Mouse (Mus musculus): Measurements from ENCODE around the gene Pak4.

GRCm38 (mm10) chr7:28583570-28584344, 14.2 kb downstream of the Pak4 start:
- TF ChIP-seq CTCF (IDR thresholded peaks at IDR 0.05; ENCODE audit: borderline replicate concordance, extremely low read depth, insufficient read depth, insufficient read length) (no peak), POLR2A (IDR thresholded peaks at IDR 0.05; ENCODE audit: borderline replicate concordance, extremely low read depth, insufficient read depth, insufficient read length, poor library complexity, severe bottlenecking) (no peak)

All from brain, embryonic 14.5 days (tissue).